Mouse (Mus musculus) midbrain, embryonic 14.5 days (tissue): Measurements from ENCODE around the gene Tnnc1. TPM values are rescaled to one million over a fixed set of nuclear protein-coding genes. Genes with fewer than 3 reads are reported as not detected.

Experiments
- ATAC-seq: fragments of 200-750 bp; cut with Nextera tagmentation; 2 replicates; pipeline ENCODE4 v1.8.0; 2017; ENCODE audit warnings: moderate number of reproducible peaks, moderate library complexity; ENCODE audit not compliant: low FRiP score, low TSS enrichment
- DNase-seq: peaks from one replicate; pipeline ENCODE4 v3.0.0-alpha.2; 2015
- H3K27ac ChIP-seq: fragments of 300-500 bp; sonication (generic); replicated peaks from 2 replicates; pipeline ENCODE4 v1.5.1; 2014; ENCODE audit warnings: mild to moderate bottlenecking, low read depth, low read length, moderate library complexity
- H3K27me3 ChIP-seq: fragments of 300-500 bp; sonication (generic); 2 replicates; pipeline ENCODE4 v1.6.1; 2014; ENCODE audit warnings: low read length, control low read depth, mixed read lengths; ENCODE audit not compliant: control insufficient read depth, insufficient read depth
- H3K36me3 ChIP-seq: fragments of 300-500 bp; sonication (generic); 2 replicates; pipeline ENCODE4 v1.6.1; 2014; ENCODE audit warnings: low read length, control low read depth; ENCODE audit not compliant: control insufficient read depth, insufficient read depth
- H3K4me1 ChIP-seq: fragments of 300-500 bp; sonication (generic); 2 replicates; pipeline ENCODE4 v1.6.1; 2014; ENCODE audit warnings: mild to moderate bottlenecking, antibody characterized with exemption, low read length, control low read depth; ENCODE audit not compliant: control insufficient read depth, insufficient read depth
- H3K4me2 ChIP-seq: fragments of 300-500 bp; sonication (generic); 2 replicates; pipeline ENCODE4 v1.6.1; 2014; ENCODE audit warnings: mild to moderate bottlenecking, low read length, moderate library complexity
- H3K4me3 ChIP-seq: fragments of 300-500 bp; sonication (generic); replicated peaks from 2 replicates; pipeline ENCODE4 v1.5.1; 2014; ENCODE audit warnings: low read depth, low read length
- H3K9ac ChIP-seq: fragments of 300-500 bp; sonication (generic); replicated peaks from 2 replicates; pipeline ENCODE4 v1.6.1; 2014; ENCODE audit warnings: mild to moderate bottlenecking, low read length, moderate library complexity
- H3K9me3 ChIP-seq: fragments of 300-500 bp; sonication (generic); 2 replicates; pipeline ENCODE4 v1.6.1; 2016; ENCODE audit warnings: low read length, control low read depth, mixed read lengths; ENCODE audit not compliant: control insufficient read depth
- WGBS: fragments of 180-500 bp; shearing (Covaris S2); extraction: QIAGEN DNeasy Blood & Tissue Kit; methylation state at CpG from one replicate; pipeline ENCODE4 v1.1.7; 2014; 5-methylcytosine and 5-hydroxymethylcytosine counted together
- polyA plus RNA-seq: library from polyadenylated mRNA; unstranded; fragments of >200 nt; fragmentation: Nextera tagmentation; extraction: Ambion mirVana; gene quantifications from 2 replicates; pipeline ENCODE4 v1.2.1, GENCODE M21; 2014

Tnnc1 gene
- polyA plus RNA-seq, 1 experiment from 2014 or later = 2.6 TPM

- H3K9ac ChIP-seq = no peak overlapping the region
- H3K4me1 ChIP-seq = peaks cover 20% of the 10 kb centered on the region
- H3K36me3 ChIP-seq = peaks cover 76% of the 10 kb centered on the region
- no peaks in the 10 kb centered on the region for H3K27me3 ChIP-seq
- H3K27ac ChIP-seq = no peak overlapping the region
- no peaks in the 10 kb centered on the region for H3K9me3 ChIP-seq
- ATAC-seq = no peak
- H3K4me3 ChIP-seq = no peak overlapping the region
- 94% methylated on average over 3 of the region's 3 CpGs for WGBS
- H3K4me2 ChIP-seq = no peak overlapping the region
- DNase-seq = no peak
Observed at GRCm38 (mm10) chr14:31200038-31200437, 8.1 kb upstream of the Tnnc1 start.

DNA sequence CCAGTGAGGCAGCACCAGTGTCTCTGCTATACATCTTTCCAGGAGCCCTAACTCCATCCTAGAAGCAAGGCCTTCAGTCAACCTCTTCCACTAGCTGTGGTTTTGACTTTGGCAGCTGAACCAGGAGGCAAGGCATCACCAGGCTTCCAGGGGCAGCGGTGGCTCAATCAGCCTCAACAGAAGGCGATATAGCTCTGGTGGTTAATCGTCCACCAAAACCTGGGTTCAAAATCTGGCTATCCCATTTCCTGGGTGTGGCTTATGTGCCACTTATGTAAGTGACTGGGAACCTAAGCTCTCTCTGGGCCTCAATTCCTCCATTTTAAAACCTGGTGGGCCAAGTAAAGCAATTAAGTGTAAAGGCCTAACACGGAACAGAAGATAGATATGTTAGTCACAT is 3.3 kb upstream of the Tnnc1 start:
- Histone ChIP-seq H3K4me3 (peak overlapping the region; percentile 65), H3K4me2 (peak overlapping the region; percentile 98), H3K36me3 (peaks cover 44% of the 10 kb centered on the region), H3K27me3 (no peaks in the 10 kb centered on the region), H3K4me1 (peaks cover 17% of the 10 kb centered on the region), H3K9ac (peak overlapping the region; percentile 82), H3K27ac (peak overlapping the region; percentile 90), H3K9me3 (no peaks in the 10 kb centered on the region)
- DNase-seq (no peak), ATAC-seq (no peak)
- WGBS = 77% methylated on average over 4 of the region's 4 CpGs

DNA sequence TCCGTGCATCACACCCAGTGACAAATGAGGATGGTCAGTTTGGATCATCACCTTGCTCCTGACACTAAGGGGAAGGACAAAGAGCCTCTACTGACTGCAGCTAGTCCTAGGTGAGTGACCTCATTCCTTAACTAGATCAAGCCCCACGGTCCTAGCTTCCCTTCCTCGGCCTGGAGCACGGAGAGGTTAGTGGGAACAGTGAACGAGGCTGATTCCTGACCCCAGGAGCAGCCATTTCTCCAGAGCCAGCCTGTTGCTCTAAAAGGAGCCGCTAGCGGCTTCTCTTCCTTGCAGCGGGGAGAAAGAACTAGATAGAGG is 2.9 kb upstream of the Tnnc1 start:
- Histone ChIP-seq H3K27ac (peak overlapping the region; percentile 90), H3K9ac (peak overlapping the region; percentile 82), H3K4me3 (peak overlapping the region; percentile 65), H3K4me2 (peak overlapping the region; percentile 98), H3K9me3 (no peaks in the 10 kb centered on the region), H3K36me3 (peaks cover 40% of the 10 kb centered on the region), H3K27me3 (no peaks in the 10 kb centered on the region), H3K4me1 (peaks cover 17% of the 10 kb centered on the region)
- DNase-seq (no peak), ATAC-seq (peak; percentile 15; the same call in 1 of the 2 replicates)
- 13% methylated on average over 8 of the region's 8 CpGs for WGBS

DNA sequence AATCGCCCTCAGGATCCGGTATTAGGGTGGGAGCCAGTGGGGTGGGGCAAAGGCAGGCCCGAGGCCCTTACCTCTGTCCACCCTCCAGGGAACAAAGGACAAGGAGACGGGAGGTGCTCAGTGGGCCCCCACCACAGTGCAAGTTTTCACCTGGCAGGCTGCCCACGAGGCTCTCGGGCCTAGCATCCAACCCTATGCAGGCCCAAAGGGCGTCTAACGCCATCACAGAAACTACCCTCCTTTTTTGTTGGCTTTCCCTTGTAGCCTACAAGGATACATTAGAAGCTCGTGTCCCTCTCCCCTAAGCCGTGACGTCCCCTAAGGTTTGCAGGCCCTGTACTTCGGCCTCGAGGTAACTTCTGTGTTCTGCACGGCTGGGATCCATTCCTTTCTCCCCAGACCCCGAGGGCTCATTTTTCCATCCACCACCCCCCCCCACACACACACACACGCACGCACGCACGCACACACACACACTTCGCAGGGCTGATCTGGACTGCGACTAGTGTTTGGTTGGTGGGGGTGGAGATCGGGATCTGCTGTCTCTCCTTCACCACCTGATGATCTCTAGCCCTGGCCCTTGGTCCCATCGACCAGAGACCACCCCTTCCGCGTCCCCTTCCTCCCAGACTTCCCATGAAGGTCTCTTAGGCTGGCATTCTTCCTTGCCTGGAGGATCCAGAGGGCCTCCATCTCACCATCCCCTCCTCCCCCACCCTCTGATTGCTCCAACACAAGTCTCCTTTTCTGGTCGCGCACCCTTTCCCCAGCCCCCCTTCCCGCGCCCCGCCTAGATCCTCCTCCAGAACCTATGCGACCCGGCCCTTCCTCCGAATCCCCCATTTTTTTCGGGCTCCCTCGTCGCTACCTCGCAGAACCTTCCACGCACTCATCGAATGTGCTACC is 2.3 kb upstream of the Tnnc1 start:
- H3K4me3 ChIP-seq = peak overlapping the region; percentile 65
- DNase-seq (peak; percentile 67), ATAC-seq (peak; percentile 69)

DNA sequence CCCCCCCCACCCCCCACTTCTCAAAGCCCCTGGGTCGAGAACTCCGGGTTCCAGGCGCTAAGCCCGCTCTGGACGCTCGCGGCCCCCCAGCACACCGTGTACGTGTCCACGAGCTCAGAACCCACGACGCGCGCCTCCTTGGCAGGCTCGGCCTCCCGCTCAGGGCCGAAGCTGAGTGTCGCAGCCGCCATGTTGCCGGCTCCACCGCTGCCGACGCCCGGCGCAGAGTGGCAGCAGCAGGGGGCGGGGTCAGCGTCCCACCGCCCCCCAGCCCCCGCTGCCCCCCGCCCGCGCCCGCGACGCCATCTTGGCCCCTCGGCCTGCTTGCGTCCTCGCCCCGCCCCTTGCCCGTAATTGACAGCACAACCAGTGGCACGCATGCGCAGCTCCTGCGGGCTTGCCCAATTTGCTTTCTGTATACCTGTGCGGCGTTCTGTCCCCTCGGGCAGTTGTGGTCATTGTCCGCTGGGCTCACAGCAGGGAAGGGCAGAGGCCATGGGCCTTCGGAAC is 1.6 kb upstream of the Tnnc1 start:
- peak overlapping the region; percentile 82 for H3K9ac ChIP-seq
- 1% methylated on average over 48 of the region's 48 CpGs for WGBS
- peak overlapping the region; percentile 98 for H3K4me2 ChIP-seq
- peak; percentile 99 for DNase-seq
- H3K4me1 ChIP-seq = peaks cover 17% of the 10 kb centered on the region
- H3K36me3 ChIP-seq = peaks cover 28% of the 10 kb centered on the region
- H3K9me3 ChIP-seq = no peaks in the 10 kb centered on the region
- ATAC-seq = peak; percentile 77
- peak overlapping the region; percentile 65 for H3K4me3 ChIP-seq
- H3K27me3 ChIP-seq = no peaks in the 10 kb centered on the region
- H3K27ac ChIP-seq = peak overlapping the region; percentile 90

More for the DNA sequence above, 2.3 kb upstream of the Tnnc1 start:
- H3K4me2 ChIP-seq = peak overlapping the region; percentile 98
- no peaks in the 10 kb centered on the region for H3K27me3 ChIP-seq
- H3K9me3 ChIP-seq = no peaks in the 10 kb centered on the region
- H3K36me3 ChIP-seq = peaks cover 34% of the 10 kb centered on the region
- 1% methylated on average over 39 of the region's 39 CpGs for WGBS
- peak overlapping the region; percentile 90 for H3K27ac ChIP-seq
- peaks cover 17% of the 10 kb centered on the region for H3K4me1 ChIP-seq
- H3K9ac ChIP-seq = peak overlapping the region; percentile 82

GRCm38 (mm10) chr14:31207070-31207830 is 862 bp upstream of the Tnnc1 start:
- peak overlapping the region; percentile 90 for H3K27ac ChIP-seq
- no peaks in the 10 kb centered on the region for H3K27me3 ChIP-seq
- H3K4me3 ChIP-seq = peak overlapping the region; percentile 65
- ATAC-seq (no peak; the same call in 1 of the 2 replicates), DNase-seq (no peak)
- H3K36me3 ChIP-seq = peaks cover 20% of the 10 kb centered on the region
- WGBS = 80% methylated on average over 13 of the region's 13 CpGs
- H3K9ac ChIP-seq = peak overlapping the region; percentile 82
- peaks cover 17% of the 10 kb centered on the region for H3K4me1 ChIP-seq
- no peaks in the 10 kb centered on the region for H3K9me3 ChIP-seq
- peak overlapping the region; percentile 98 for H3K4me2 ChIP-seq

GRCm38 (mm10) chr14:31209133-31209557 is 1.0 kb downstream of the Tnnc1 start:
- Histone ChIP-seq H3K4me2 (no peak overlapping the region), H3K4me3 (no peak overlapping the region), H3K9ac (no peak overlapping the region), H3K4me1 (peaks cover 16% of the 10 kb centered on the region), H3K27ac (no peak overlapping the region), H3K36me3 (peaks cover 1% of the 10 kb centered on the region), H3K27me3 (no peaks in the 10 kb centered on the region), H3K9me3 (no peaks in the 10 kb centered on the region)
- 81% methylated on average over 4 of the region's 4 CpGs for WGBS
- ATAC-seq (no peak), DNase-seq (no peak)

GRCm38 (mm10) chr14:31211854-31212253 is 3.7 kb downstream of the Tnnc1 start:
- ATAC-seq (no peak), DNase-seq (no peak)
- no peak overlapping the region for H3K4me3 ChIP-seq
- no peak overlapping the region for H3K27ac ChIP-seq
- 91% methylated on average over 6 of the region's 6 CpGs for WGBS
- H3K36me3 ChIP-seq = no peaks in the 10 kb centered on the region
- H3K9ac ChIP-seq = no peak overlapping the region
- no peaks in the 10 kb centered on the region for H3K9me3 ChIP-seq
- no peak overlapping the region for H3K4me2 ChIP-seq
- H3K4me1 ChIP-seq = peaks cover 10% of the 10 kb centered on the region; the same call in 1 of the 2 replicates
- no peaks in the 10 kb centered on the region for H3K27me3 ChIP-seq
